Mouse (Mus musculus) hindbrain, embryonic 15.5 days (tissue): ENCODE results near the gene Ubqln1. TPM values are rescaled to one million over a fixed set of nuclear protein-coding genes. Genes with fewer than 3 reads are reported as not detected.
A peak's percentile ranks its signal among the peaks of the same experiment; 100 is the strongest.
"Not testable (repeated sequence)": the region's sequence is repeated elsewhere in the genome, so short reads cannot be mapped to it uniquely, and the experiment has no call there.

ENCODE experiments used
- ATAC-seq: fragments of 200-750 bp; cut with Nextera tagmentation; 2 replicates; pipeline ENCODE4 v1.8.0; 2017; ENCODE audit warnings: low read depth, moderate number of reproducible peaks, moderate TSS enrichment; ENCODE audit not compliant: low FRiP score
- H3K27ac ChIP-seq: fragments of 300-500 bp; sonication (generic); replicated peaks from 2 replicates; pipeline ENCODE4 v1.5.1; 2015; ENCODE audit warnings: mild to moderate bottlenecking, inconsistent platforms
- H3K27me3 ChIP-seq: fragments of 300-500 bp; sonication (generic); 2 replicates; pipeline ENCODE4 v1.6.1; 2015; ENCODE audit warnings: control low read depth, inconsistent platforms
- H3K36me3 ChIP-seq: fragments of 300-500 bp; sonication (generic); 2 replicates; pipeline ENCODE4 v1.6.1; 2015; ENCODE audit warnings: control low read depth, inconsistent platforms
- H3K4me1 ChIP-seq: fragments of 300-500 bp; sonication (generic); replicated peaks from 2 replicates; pipeline ENCODE4 v1.6.1; 2015; ENCODE audit warnings: control low read depth, inconsistent platforms
- H3K4me2 ChIP-seq: fragments of 300-500 bp; sonication (generic); 2 replicates; pipeline ENCODE4 v1.6.1; 2015; ENCODE audit warnings: moderate library complexity, mild to moderate bottlenecking, inconsistent platforms
- H3K4me3 ChIP-seq: fragments of 300-500 bp; sonication (generic); 2 replicates; pipeline ENCODE4 v1.5.1; 2015; ENCODE audit warnings: mild to moderate bottlenecking, inconsistent platforms
- H3K9ac ChIP-seq: fragments of 300-500 bp; sonication (generic); 2 replicates; pipeline ENCODE4 v1.6.1; 2015; ENCODE audit warnings: inconsistent platforms
- H3K9me3 ChIP-seq: fragments of 300-500 bp; sonication (generic); 2 replicates; pipeline ENCODE4 v1.6.1; 2016; ENCODE audit warnings: control low read depth, inconsistent platforms
- WGBS: fragments of 180-500 bp; shearing (Covaris S2); methylation state at CpG from one replicate; pipeline ENCODE4 v1.1.7; 2015; 5-methylcytosine and 5-hydroxymethylcytosine counted together
- polyA plus RNA-seq: library from polyadenylated mRNA; unstranded; fragments of >200 nt; fragmentation: Nextera tagmentation; extraction: Ambion mirVana; gene quantifications from 2 replicates; pipeline ENCODE4 v1.2.1, GENCODE M21; 2015

Ubqln1 gene
- polyA plus RNA-seq, 1 experiment from 2014 or later = 158 TPM

GRCm38 (mm10) chr13:58147760-58148159, 67.7 kb downstream of the Ubqln1 start:
- Histone ChIP-seq H3K9ac (no peak overlapping the region), H3K9me3 (no peaks in the 10 kb centered on the region), H3K4me2 (no peak overlapping the region), H3K27ac (no peak overlapping the region), H3K36me3 (no peaks in the 10 kb centered on the region), H3K27me3 (no peaks in the 10 kb centered on the region), H3K4me3 (no peak overlapping the region), H3K4me1 (peaks cover 12% of the 10 kb centered on the region)
- ATAC-seq = no peak
- WGBS = 65% methylated on average over 1 of the region's 1 CpGs

GRCm38 (mm10) chr13:58146603-58147002, 68.8 kb downstream of the Ubqln1 start:
- not testable (repeated sequence) for ATAC-seq, H3K4me2 ChIP-seq, H3K27me3 ChIP-seq, H3K27ac ChIP-seq, H3K9me3 ChIP-seq, H3K36me3 ChIP-seq, H3K4me3 ChIP-seq, H3K9ac ChIP-seq
- peaks cover 12% of the 10 kb centered on the region for H3K4me1 ChIP-seq
- 95% methylated on average over 8 of the region's 8 CpGs for WGBS

GRCm38 (mm10) chr13:58131692-58132091, 83.8 kb downstream of the Ubqln1 start:
- H3K4me3 ChIP-seq = no peak overlapping the region
- 52% methylated on average over 3 of the region's 3 CpGs for WGBS
- no peak overlapping the region for H3K9ac ChIP-seq
- no peak overlapping the region for H3K4me2 ChIP-seq
- H3K4me1 ChIP-seq = peaks cover 6% of the 10 kb centered on the region
- no peaks in the 10 kb centered on the region for H3K27me3 ChIP-seq
- no peak for ATAC-seq
- no peak overlapping the region for H3K27ac ChIP-seq
- no peaks in the 10 kb centered on the region for H3K36me3 ChIP-seq
- H3K9me3 ChIP-seq = no peaks in the 10 kb centered on the region

- H3K36me3 ChIP-seq = no peaks in the 10 kb centered on the region
- no peaks in the 10 kb centered on the region for H3K9me3 ChIP-seq
- H3K4me3 ChIP-seq = peak overlapping the region; percentile 84
- H3K4me2 ChIP-seq = peak overlapping the region; percentile 81
- ATAC-seq = no peak
- no peaks in the 10 kb centered on the region for H3K27me3 ChIP-seq
- WGBS = 42% methylated on average over 4 of the region's 4 CpGs
- H3K9ac ChIP-seq = peak overlapping the region; percentile 95
- H3K4me1 ChIP-seq = peaks cover 21% of the 10 kb centered on the region
- peak overlapping the region; percentile 100 for H3K27ac ChIP-seq
These were observed 85.7 kb downstream of the Ubqln1 start for GRCm38 (mm10) chr13:58129687-58130246.

GRCm38 (mm10) chr13:58128768-58129671, 86.4 kb downstream of the Ubqln1 start:
- ATAC-seq = peak; percentile 97
- H3K4me3 ChIP-seq = peak overlapping the region; percentile 84
- under 1% methylated on average over 78 of the region's 83 CpGs for WGBS
- no peaks in the 10 kb centered on the region for H3K9me3 ChIP-seq
- no peaks in the 10 kb centered on the region for H3K27me3 ChIP-seq
- peak overlapping the region; percentile 100 for H3K27ac ChIP-seq
- H3K9ac ChIP-seq = peak overlapping the region; percentile 95
- H3K4me2 ChIP-seq = peak overlapping the region; percentile 81
- no peaks in the 10 kb centered on the region for H3K36me3 ChIP-seq
- H3K4me1 ChIP-seq = peaks cover 26% of the 10 kb centered on the region

GRCm38 (mm10) chr13:58128396-58128767, 87.1 kb downstream of the Ubqln1 start, which contains the start of gene Hnrnpa0:
TSS of gene Hnrnpa0 (minus strand) at chr13:58128556.
- no peaks in the 10 kb centered on the region for H3K36me3 ChIP-seq
- peak; percentile 96 for ATAC-seq
- H3K9ac ChIP-seq = peak within 1 kb of the TSS; percentile 95
- peak within 1 kb of the TSS; percentile 100 for H3K27ac ChIP-seq
- peak within 1 kb of the TSS; percentile 84 for H3K4me3 ChIP-seq
- WGBS = 0% methylated on average over 2 of the region's 62 CpGs
- H3K27me3 ChIP-seq = no peaks in the 10 kb centered on the region
- peak within 1 kb of the TSS; percentile 84 for H3K4me2 ChIP-seq
- H3K9me3 ChIP-seq = no peaks in the 10 kb centered on the region
- H3K4me1 ChIP-seq = peaks cover 33% of the 10 kb centered on the region

- H3K36me3 ChIP-seq = no peaks in the 10 kb centered on the region
- peak overlapping the region; percentile 84 for H3K4me3 ChIP-seq
- WGBS = under 1% methylated on average over 78 of the region's 81 CpGs
- peak overlapping the region; percentile 100 for H3K27ac ChIP-seq
- no peaks in the 10 kb centered on the region for H3K27me3 ChIP-seq
- no peaks in the 10 kb centered on the region for H3K9me3 ChIP-seq
- H3K4me1 ChIP-seq = peaks cover 38% of the 10 kb centered on the region
- peak overlapping the region; percentile 84 for H3K4me2 ChIP-seq
- ATAC-seq = peak; percentile 64
- H3K9ac ChIP-seq = peak overlapping the region; percentile 95
These were observed 87.6 kb downstream of the Ubqln1 start for GRCm38 (mm10) chr13:58127766-58128361.

- WGBS = under 1% methylated on average over 57 of the region's 92 CpGs
- H3K4me1 ChIP-seq = peaks cover 41% of the 10 kb centered on the region
- no peak for ATAC-seq
These were observed 88.3 kb downstream of the Ubqln1 start for GRCm38 (mm10) chr13:58126862-58127765.

More at GRCm38 (mm10) chr13:58126862-58127765, 88.3 kb downstream of the Ubqln1 start:
- Histone ChIP-seq H3K9ac (peak overlapping the region; percentile 95), H3K27ac (peak overlapping the region; percentile 100), H3K36me3 (no peaks in the 10 kb centered on the region), H3K9me3 (no peaks in the 10 kb centered on the region), H3K27me3 (no peaks in the 10 kb centered on the region), H3K4me3 (peak overlapping the region; percentile 84), H3K4me2 (peak overlapping the region; percentile 84)

Other genes with a start within 250 kb of the Ubqln1 start
- 12.6 and 14.0 TPM in 2 replicates for gene Klhl3, start 102.1 kb downstream of the Ubqln1 start, polyA plus RNA-seq
- gene Hnrnpa0, start 87.1 kb downstream of the Ubqln1 start, polyA plus RNA-seq = 39.6 and 41.7 TPM in 2 replicates
- 54.2 and 55.9 TPM in 2 replicates for gene Idnk, start 58.0 kb downstream of the Ubqln1 start, polyA plus RNA-seq
- gene Gkap1, start 60.0 kb upstream of the Ubqln1 start, polyA plus RNA-seq = 35.1 and 38.8 TPM in 2 replicates
- 1.6 and 2.0 TPM in 2 replicates for gene Kif27, start 143.5 kb upstream of the Ubqln1 start, polyA plus RNA-seq
- 21.6 and 22.7 TPM in 2 replicates for gene 2210016F16Rik, start 169.6 kb upstream of the Ubqln1 start, polyA plus RNA-seq
- 21.8 and 21.9 TPM in 2 replicates for gene Rmi1, start 186.6 kb upstream of the Ubqln1 start, polyA plus RNA-seq
- gene Hnrnpk, start 187.7 kb upstream of the Ubqln1 start, polyA plus RNA-seq = 1,232 and 1,269 TPM in 2 replicates